Mouse (Mus musculus): ENCODE results near the gene Cemip.
"Not testable (repeated sequence)": the region's sequence is repeated elsewhere in the genome, so short reads cannot be mapped to it uniquely, and the experiment has no call there.

GRCm38 (mm10) chr7:83889946-83890345, 196.4 kb downstream of the Cemip start:
- not testable (repeated sequence) for TF ChIP-seq USF1 (IDR thresholded peaks at IDR 0.05; ENCODE audit: low read depth, low read length); POLR2A (IDR thresholded peaks at IDR 0.05; ENCODE audit: low read depth, low read length); MXI1 (IDR thresholded peaks at IDR 0.05; ENCODE audit: low read depth, low read length); TCF12 (IDR thresholded peaks at IDR 0.05; ENCODE audit: low read depth, low read length); SIN3A (IDR thresholded peaks at IDR 0.05; ENCODE audit: low read length); CTCF (conservative IDR thresholded peaks at IDR 0.05 in 1 of 2, IDR thresholded peaks at IDR 0.05 in 1 of 2; ENCODE audit: low read depth in 2 of 2, low read length in 2 of 2); CHD1 (IDR thresholded peaks at IDR 0.05; ENCODE audit: low read depth, low read length); NRF1 (IDR thresholded peaks at IDR 0.05; ENCODE audit: low read depth, low read length); USF2 (conservative IDR thresholded peaks at IDR 0.05; ENCODE audit: low read depth, low read length); BHLHE40 (IDR thresholded peaks at IDR 0.05; ENCODE audit: low read depth, low read length)

Data from CH12.LX (cell line).